Mouse (Mus musculus) v-Abl transformed pro-B cells (cell line): ENCODE results near the gene 1700069L16Rik.

Source experiments
- in situ Hi-C, 2 experiments: fragments of 400-800 bp; cut with MboI; formaldehyde crosslinking; loops; one replicate each; pipeline ENCODE4 v1.15.1; 2025; ENCODE audit not compliant: unreplicated experiment in 2 of 2

Gene 1700069L16Rik

GRCm38 (mm10) chr5:113735345-113736112, 11.0 kb upstream of the 1700069L16Rik start, which contains the start of gene Ficd:
Gene Ficd (plus strand): TSS chr5:113735803.
- in situ Hi-C loops, result loop anchor here (5.0 to 10.0 kb wide), 5 partner anchors 37 to 1401 kb away; partner anchors contain the start of genes Iscu (in 1 of the 2) and Sart3 (in 1 of the 2)

GRCm38 (mm10) chr5:113735023-113735344, 10.4 kb upstream of the 1700069L16Rik start:
- in situ Hi-C loops, result loop anchor here (5.0 to 10.0 kb wide), 5 partner anchors 37 to 1400 kb away; partner anchors contain the start of genes Iscu (in 1 of the 2) and Sart3 (in 1 of the 2)

- in situ Hi-C loops, result loop anchor here (5.0 to 10.0 kb wide), 5 partner anchors 78 to 1400 kb away; no protein-coding TSS in a partner anchor
These were observed 9.8 kb upstream of the 1700069L16Rik start for GRCm38 (mm10) chr5:113734376-113734775.

GRCm38 (mm10) chr5:113732182-113732581, 7.6 kb upstream of the 1700069L16Rik start:
- in situ Hi-C loops, result loop anchor here (5.0 to 10.0 kb wide), 5 partner anchors 80 to 1397 kb away; no protein-coding TSS in a partner anchor

- in situ Hi-C loops, result loop anchor here (5.0 to 10.0 kb wide), 5 partner anchors 81 to 1396 kb away; no protein-coding TSS in a partner anchor
These were observed 6.6 kb upstream of the 1700069L16Rik start for GRCm38 (mm10) chr5:113731174-113731573.

GRCm38 (mm10) chr5:113730641-113731121, 6.1 kb upstream of the 1700069L16Rik start:
- in situ Hi-C loops, result loop anchor here (5.0 to 10.0 kb wide), 5 partner anchors 82 to 1396 kb away; no protein-coding TSS in a partner anchor

GRCm38 (mm10) chr5:113728691-113729090, 4.1 kb upstream of the 1700069L16Rik start:
- in situ Hi-C loops, result loop anchor here (5.0 to 10.0 kb wide), 5 partner anchors 364 to 1304 kb away; partner anchors contain the start of gene Gm6588 (in 1 of the 2)

GRCm38 (mm10) chr5:113728011-113728410, 3.4 kb upstream of the 1700069L16Rik start:
- in situ Hi-C loops, result loop anchor here (5.0 to 10.0 kb wide), 5 partner anchors 363 to 1303 kb away; partner anchors contain the start of gene Gm6588 (in 1 of the 2)

GRCm38 (mm10) chr5:113727238-113727637, 2.7 kb upstream of the 1700069L16Rik start:
- in situ Hi-C loops, result loop anchor here (5.0 to 10.0 kb wide), 5 partner anchors 362 to 1302 kb away; partner anchors contain the start of gene Gm6588 (in 1 of the 2)

GRCm38 (mm10) chr5:113726618-113727017, 2.0 kb upstream of the 1700069L16Rik start:
- in situ Hi-C loops, result loop anchor here (5.0 to 10.0 kb wide), 5 partner anchors 362 to 1302 kb away; partner anchors contain the start of gene Gm6588 (in 1 of the 2)

GRCm38 (mm10) chr5:113725417-113725816, 845 bp upstream of the 1700069L16Rik start:
- in situ Hi-C loops, result loop anchor here (5.0 to 10.0 kb wide), 5 partner anchors 361 to 1301 kb away; partner anchors contain the start of gene Gm6588 (in 1 of the 2)

GRCm38 (mm10) chr5:113723567-113724237, 870 bp downstream of the 1700069L16Rik start:
- in situ Hi-C loops, result loop anchor here (5.0 to 10.0 kb wide), 5 partner anchors 359 to 1299 kb away; partner anchors contain the start of gene Gm6588 (in 1 of the 2)

- in situ Hi-C loops, result loop anchor here (5.0 to 10.0 kb wide), 5 partner anchors 358 to 1298 kb away; partner anchors contain the start of gene Gm6588 (in 1 of the 2)
These were observed 2.2 kb downstream of the 1700069L16Rik start for GRCm38 (mm10) chr5:113722224-113723013.

- in situ Hi-C loops, result loop anchor here (5.0 to 10.0 kb wide), 3 partner anchors 347 to 1274 kb away; partner anchors contain the start of gene Gm6588 (in 1 of the 2)
These were observed 5.3 kb downstream of the 1700069L16Rik start for GRCm38 (mm10) chr5:113719221-113719661.

- in situ Hi-C loops, result loop anchor here (5.0 to 10.0 kb wide), 3 partner anchors 344 to 1272 kb away; partner anchors contain the start of gene Gm6588 (in 1 of the 2)
These were observed 7.8 kb downstream of the 1700069L16Rik start for GRCm38 (mm10) chr5:113716581-113717388.

GRCm38 (mm10) chr5:113712861-113713260, 11.7 kb downstream of the 1700069L16Rik start:
- in situ Hi-C loops, result loop anchor here in 1 of 2 experiments (10.0 kb wide), 2 partner anchors 648 to 1268 kb away; partner anchors contain the start of gene Gm6588

- in situ Hi-C loops, result no loop called here
These were observed 20.6 kb downstream of the 1700069L16Rik start for GRCm38 (mm10) chr5:113703803-113704585.
